Mouse (Mus musculus): ENCODE results near the gene Hus1b. TPM values are rescaled to one million over a fixed set of nuclear protein-coding genes. Genes with fewer than 3 reads are reported as not detected.

The Hus1b gene
- polyA plus RNA-seq, 1 experiment = 0.10 TPM

DNA sequence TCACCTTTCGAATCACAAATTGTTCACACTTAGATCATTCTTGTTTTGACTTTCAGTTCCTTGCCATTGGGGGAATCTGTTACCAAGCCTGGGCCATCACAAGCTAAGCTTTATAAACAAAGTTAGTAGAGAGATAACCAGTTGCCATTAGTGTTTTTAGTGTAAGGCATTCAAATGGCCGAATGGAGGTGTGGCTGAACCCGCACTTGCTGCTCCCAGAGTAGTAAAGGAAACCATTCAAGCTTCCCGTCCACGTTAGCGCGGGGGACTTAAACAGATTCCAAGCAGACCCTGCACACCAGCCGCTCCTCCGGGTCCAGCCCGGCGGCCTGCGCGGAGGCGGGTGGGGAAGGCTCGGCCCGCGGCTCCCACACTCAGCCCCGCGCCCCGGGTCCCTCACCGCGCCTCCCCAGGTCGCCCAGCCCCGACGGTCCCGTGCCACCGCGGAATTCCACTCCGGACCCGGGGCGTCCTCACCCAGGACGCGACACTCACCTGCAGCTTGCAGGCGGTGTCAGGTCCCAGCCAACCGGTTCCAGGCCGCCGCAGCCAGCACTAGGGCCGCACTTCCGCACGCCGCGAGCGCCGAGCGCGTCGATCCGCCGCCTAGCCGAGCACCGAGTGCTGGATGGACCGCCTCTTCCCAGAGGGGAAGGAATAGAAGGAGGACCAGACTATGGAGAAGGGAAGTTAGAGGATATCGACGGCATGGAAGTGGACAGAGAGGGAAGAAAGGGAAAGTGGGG, 26.1 kb upstream of the Hus1b start, which contains the start of the genes Exoc2 and Gm5447:
Gene Exoc2, minus strand, starts transcription at position 593 of the 746 bp plus-strand sequence.
Gene Gm5447, plus strand, starts transcription at position 704 of the 746 bp plus-strand sequence.
- no peaks in the 10 kb centered on the region for H3K27me3 ChIP-seq (ENCODE audit: control insufficient read depth, insufficient read depth, low read length)
- peak within 1 kb of the TSS; percentile 78 for H3K27ac ChIP-seq (ENCODE audit: insufficient read depth, low read depth, low read length)
- peaks cover 2% of the 10 kb centered on the region; the same call in 1 of the 2 replicates for H3K4me1 ChIP-seq (ENCODE audit: control insufficient read depth, insufficient read depth, insufficient read length, low read length)
- no peak for TF ChIP-seq CTCF (IDR thresholded peaks at IDR 0.05; ENCODE audit: extremely low read depth, insufficient read length, insufficient replicate concordance, low read depth, low read length)
- peak; percentile 62; the same call in 1 of the 2 replicates for TF ChIP-seq POLR2A (IDR thresholded peaks at IDR 0.05; ENCODE audit: low read depth, low read length)
- H3K36me3 ChIP-seq (ENCODE audit: control insufficient read depth, insufficient read depth, low read length) = no peaks in the 10 kb centered on the region
- peak within 1 kb of the TSS; percentile 91 for H3K4me3 ChIP-seq (ENCODE audit: low read depth, low read length)
- 1% methylated on average over 54 of the region's 54 CpGs for WGBS

- Histone ChIP-seq H3K4me1 (ENCODE audit: control insufficient read depth, insufficient read depth, insufficient read length, low read length) (peaks cover 5% of the 10 kb centered on the region; the same call in 1 of the 2 replicates), H3K4me3 (ENCODE audit: low read depth, low read length) (no peak overlapping the region), H3K27ac (ENCODE audit: insufficient read depth, low read depth, low read length) (no peak overlapping the region), H3K36me3 (ENCODE audit: control insufficient read depth, insufficient read depth, low read length) (no peaks in the 10 kb centered on the region), H3K27me3 (ENCODE audit: control insufficient read depth, insufficient read depth, low read length) (no peaks in the 10 kb centered on the region)
- WGBS = 75% methylated on average over 2 of the region's 2 CpGs
- no peak for TF ChIP-seq CTCF (IDR thresholded peaks at IDR 0.05; ENCODE audit: extremely low read depth, insufficient read length, insufficient replicate concordance, low read depth, low read length)
- TF ChIP-seq POLR2A (IDR thresholded peaks at IDR 0.05; ENCODE audit: low read depth, low read length) = no peak
Measured at GRCm38 (mm10) chr13:30972102-30972501, 24.5 kb upstream of the Hus1b start.

DNA sequence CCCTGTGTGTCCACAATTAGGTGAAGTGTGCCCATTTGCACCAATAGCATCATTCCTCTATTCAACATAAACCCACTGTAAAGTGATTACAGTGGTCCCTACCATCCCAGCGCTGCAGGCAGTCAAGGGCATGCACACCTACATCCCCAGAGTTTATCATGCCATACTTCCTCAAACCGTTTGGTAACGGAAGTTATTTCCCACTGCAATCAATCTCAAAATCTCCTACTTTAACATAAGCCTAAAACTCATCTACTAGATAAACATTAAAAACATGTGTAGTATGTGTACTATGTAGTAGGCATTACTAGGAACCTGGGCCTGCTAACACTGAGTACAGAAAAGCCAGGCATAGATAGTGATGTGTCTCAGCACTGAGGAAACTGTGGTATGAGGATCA, 23.5 kb upstream of the Hus1b start:
- no peak for TF ChIP-seq CTCF (IDR thresholded peaks at IDR 0.05; ENCODE audit: extremely low read depth, insufficient read length, insufficient replicate concordance, low read depth, low read length)
- no peak overlapping the region for H3K4me3 ChIP-seq (ENCODE audit: low read depth, low read length)
- H3K27me3 ChIP-seq (ENCODE audit: control insufficient read depth, insufficient read depth, low read length) = no peaks in the 10 kb centered on the region
- peaks cover 5% of the 10 kb centered on the region for H3K4me1 ChIP-seq (ENCODE audit: control insufficient read depth, insufficient read depth, insufficient read length, low read length)
- no peaks in the 10 kb centered on the region for H3K36me3 ChIP-seq (ENCODE audit: control insufficient read depth, insufficient read depth, low read length)
- H3K27ac ChIP-seq (ENCODE audit: insufficient read depth, low read depth, low read length) = no peak overlapping the region
- WGBS = 71% methylated on average over 3 of the region's 3 CpGs

DNA sequence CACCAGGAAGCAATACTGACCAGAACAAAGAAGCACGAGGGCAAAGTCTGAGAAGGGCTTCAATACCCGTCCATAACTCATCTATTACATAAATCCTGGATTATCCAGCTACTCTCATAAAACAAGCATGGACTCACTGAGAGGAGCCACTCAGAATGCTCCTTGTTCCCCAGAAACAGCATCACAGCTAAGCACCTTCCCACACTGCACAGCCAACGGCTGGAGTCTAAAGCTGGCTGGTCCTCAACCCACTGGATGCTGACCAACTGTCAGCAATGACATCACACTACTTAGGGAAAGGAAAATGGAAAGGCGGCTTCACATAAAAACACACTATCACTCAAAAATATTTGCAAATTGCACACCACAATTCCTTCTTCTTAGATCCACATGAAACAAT, 20.8 kb upstream of the Hus1b start:
- Histone ChIP-seq H3K4me3 (ENCODE audit: low read depth, low read length) (no peak overlapping the region), H3K4me1 (ENCODE audit: control insufficient read depth, insufficient read depth, insufficient read length, low read length) (peaks cover 5% of the 10 kb centered on the region), H3K27me3 (ENCODE audit: control insufficient read depth, insufficient read depth, low read length) (no peaks in the 10 kb centered on the region), H3K36me3 (ENCODE audit: control insufficient read depth, insufficient read depth, low read length) (no peaks in the 10 kb centered on the region), H3K27ac (ENCODE audit: insufficient read depth, low read depth, low read length) (peak overlapping the region; percentile 41; the same call in 1 of the 2 replicates)
- WGBS = 46% methylated on average over 4 of the region's 4 CpGs
- TF ChIP-seq POLR2A (IDR thresholded peaks at IDR 0.05; ENCODE audit: low read depth, low read length) (no peak), CTCF (IDR thresholded peaks at IDR 0.05; ENCODE audit: extremely low read depth, insufficient read length, insufficient replicate concordance, low read depth, low read length) (no peak)

DNA sequence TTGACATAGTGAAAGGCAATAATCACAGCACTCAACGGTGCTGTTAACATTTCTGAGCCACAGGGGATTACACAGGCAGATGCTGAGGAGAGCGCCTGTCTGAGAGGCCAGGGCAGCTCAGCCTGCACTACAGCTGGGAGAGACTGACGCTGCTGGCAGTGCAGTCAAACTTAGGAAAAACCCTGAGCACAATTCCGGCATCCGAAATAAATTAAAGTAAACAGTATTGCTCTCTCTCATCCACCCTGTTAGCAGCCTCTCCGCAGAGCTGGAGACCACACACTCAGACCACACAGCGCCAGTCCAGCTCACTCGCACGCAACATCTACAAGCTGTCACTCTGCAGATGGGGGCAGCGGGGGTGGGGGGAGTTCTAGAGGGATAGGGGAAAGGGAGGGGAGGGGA, 18.9 kb upstream of the Hus1b start:
- no peak for TF ChIP-seq POLR2A (IDR thresholded peaks at IDR 0.05; ENCODE audit: low read depth, low read length)
- TF ChIP-seq CTCF (IDR thresholded peaks at IDR 0.05; ENCODE audit: extremely low read depth, insufficient read length, insufficient replicate concordance, low read depth, low read length) = no peak
- Histone ChIP-seq H3K27me3 (ENCODE audit: control insufficient read depth, insufficient read depth, low read length) (no peaks in the 10 kb centered on the region), H3K4me3 (ENCODE audit: low read depth, low read length) (no peak overlapping the region), H3K4me1 (ENCODE audit: control insufficient read depth, insufficient read depth, insufficient read length, low read length) (peaks cover 5% of the 10 kb centered on the region), H3K27ac (ENCODE audit: insufficient read depth, low read depth, low read length) (no peak overlapping the region), H3K36me3 (ENCODE audit: control insufficient read depth, insufficient read depth, low read length) (no peaks in the 10 kb centered on the region)
- WGBS = 70% methylated on average over 10 of the region's 10 CpGs

DNA sequence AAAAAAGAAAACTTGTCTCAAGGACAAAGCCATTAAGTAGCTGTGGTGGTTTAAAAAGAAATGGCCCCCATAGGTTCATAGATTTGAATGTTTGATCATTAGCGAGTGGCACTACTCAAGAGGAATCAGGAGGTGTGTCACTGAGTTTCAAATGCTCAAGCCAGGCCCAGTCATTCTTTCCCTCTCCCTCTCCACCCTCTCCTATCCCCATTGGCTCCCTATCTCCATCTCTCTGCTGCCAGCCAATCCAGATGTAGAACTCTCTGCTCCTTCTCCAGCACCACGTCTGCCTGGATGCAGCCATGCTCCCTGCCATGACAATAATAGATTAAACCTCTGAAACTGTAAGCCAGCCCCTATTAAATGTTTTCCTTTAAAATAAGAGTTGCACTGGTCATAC, 14.4 kb upstream of the Hus1b start:
- Histone ChIP-seq H3K4me3 (ENCODE audit: low read depth, low read length) (no peak overlapping the region), H3K36me3 (ENCODE audit: control insufficient read depth, insufficient read depth, low read length) (no peaks in the 10 kb centered on the region), H3K27ac (ENCODE audit: insufficient read depth, low read depth, low read length) (no peak overlapping the region), H3K4me1 (ENCODE audit: control insufficient read depth, insufficient read depth, insufficient read length, low read length) (no peaks in the 10 kb centered on the region; the same call in 1 of the 2 replicates), H3K27me3 (ENCODE audit: control insufficient read depth, insufficient read depth, low read length) (no peaks in the 10 kb centered on the region)
- WGBS = 75% methylated on average over 2 of the region's 2 CpGs
- no peak for TF ChIP-seq CTCF (IDR thresholded peaks at IDR 0.05; ENCODE audit: extremely low read depth, insufficient read length, insufficient replicate concordance, low read depth, low read length)
- no peak for TF ChIP-seq POLR2A (IDR thresholded peaks at IDR 0.05; ENCODE audit: low read depth, low read length)

GRCm38 (mm10) chr13:30960714-30961113, 13.2 kb upstream of the Hus1b start:
- no peak for TF ChIP-seq POLR2A (IDR thresholded peaks at IDR 0.05; ENCODE audit: low read depth, low read length)
- no peak for TF ChIP-seq CTCF (IDR thresholded peaks at IDR 0.05; ENCODE audit: extremely low read depth, insufficient read length, insufficient replicate concordance, low read depth, low read length)
- Histone ChIP-seq H3K27me3 (ENCODE audit: control insufficient read depth, insufficient read depth, low read length) (no peaks in the 10 kb centered on the region), H3K27ac (ENCODE audit: insufficient read depth, low read depth, low read length) (no peak overlapping the region), H3K36me3 (ENCODE audit: control insufficient read depth, insufficient read depth, low read length) (no peaks in the 10 kb centered on the region), H3K4me3 (ENCODE audit: low read depth, low read length) (no peak overlapping the region), H3K4me1 (ENCODE audit: control insufficient read depth, insufficient read depth, insufficient read length, low read length) (no peaks in the 10 kb centered on the region)
- 87% methylated on average over 2 of the region's 2 CpGs for WGBS
